Mouse (Mus musculus) CH12.LX (cell line): ENCODE measurements at regions not wholly inside any gene's neighbourhood (a gene's known extent, or its start where the extent isn't known, plus 50 kb on each side); places are given as distances from the start of the nearest gene placed in this dataset.

Experiments
- CTCF ChIP-seq, 2 experiments: IDR thresholded peaks in 1 of 2; conservative IDR thresholded peaks in 1 of 2; 2 replicates each; pipeline ENCODE4 v1.5.1; 2011 to 2012; ENCODE audit warnings: low read depth in 2 of 2, low read length in 2 of 2, improper control_type of control experiment in 1 of 2, inconsistent platforms in 1 of 2, mild to moderate bottlenecking in 1 of 2, moderate library complexity in 1 of 2
- ZMIZ1 ChIP-seq: IDR thresholded peaks from 2 replicates; pipeline ENCODE4 v1.6.1; 2012; ENCODE audit warnings: low read depth, mild to moderate bottlenecking, inconsistent platforms, low read length, improper control_type of control experiment

GRCm38 (mm10) chr9:67611676-67612075 is 52.2 kb upstream of the Tln2 start:
- TF ChIP-seq CTCF (conservative IDR thresholded peaks at IDR 0.05 in 1 of 2, IDR thresholded peaks at IDR 0.05 in 1 of 2; ENCODE audit: low read depth in 2 of 2, low read length in 2 of 2) (no peak), ZMIZ1 (no peak)
